Comparison of ENCODE assay signal across 19 mouse cellular contexts in genomic region chr11:24795510-24796211, GRCm38 (mm10).
DNase-seq lines count a peak whose midpoint lies in the region; ATAC-seq and TF ChIP-seq lines count a peak whose summit lies in the region.
"Had no signal": no experiment of that assay in that cellular context is flagged by ENCODE, and none has a peak within 500 bp of the region (broad histone marks: within the 10 kb centered on the region; RNA-seq: fewer than 3 reads in every experiment).

No protein-coding gene starts in this region.

- no peak overlapping the region for H3K27ac ChIP-seq in heart, embryonic 12.5 days (ENCODE audit: poor library complexity, severe bottlenecking)
- no peak overlapping the region for H3K27ac ChIP-seq in forebrain, postnatal 0 days (ENCODE audit: low read depth, low read length)
- H3K27ac ChIP-seq in midbrain, embryonic 16.5 days (ENCODE audit: low read length), result no peak overlapping the region
- H3K27ac ChIP-seq: embryonic facial prominence, embryonic 15.5 days; limb, embryonic 15.5 days had no signal

- intact Hi-C loops in gastrocnemius, postnatal 14 days (cut with DNase I; ENCODE audit: low total_unique reads), result no loop called here

- no peaks in the 10 kb centered on the region for H3K9me3 ChIP-seq in heart, embryonic 12.5 days (replicated peaks)
- H3K9me3 ChIP-seq in forebrain, postnatal 0 days (ENCODE audit: low read length), result no peaks in the 10 kb centered on the region
- no peaks in the 10 kb centered on the region for H3K9me3 ChIP-seq in midbrain, embryonic 16.5 days (replicated peaks; ENCODE audit: control insufficient read depth, low read length, poor library complexity, severe bottlenecking)
- H3K9me3 ChIP-seq: embryonic facial prominence, embryonic 15.5 days; limb, embryonic 15.5 days had no signal

- H3K36me3 ChIP-seq in heart, embryonic 12.5 days, result no peaks in the 10 kb centered on the region
- no peaks in the 10 kb centered on the region for H3K36me3 ChIP-seq in forebrain, postnatal 0 days (ENCODE audit: insufficient read depth)
- no peaks in the 10 kb centered on the region for H3K36me3 ChIP-seq in midbrain, embryonic 16.5 days (ENCODE audit: control insufficient read depth, insufficient read depth, low read length)
- H3K36me3 ChIP-seq: embryonic facial prominence, embryonic 15.5 days; limb, embryonic 15.5 days had no signal

- no peak for ATAC-seq in heart, embryonic 12.5 days (ENCODE audit: insufficient number of reproducible peaks, low FRiP score)
- ATAC-seq in forebrain, postnatal 0 days, result peak; percentile 96
- peak; percentile 88 for ATAC-seq in midbrain, embryonic 16.5 days
- ATAC-seq: activated CD4-positive, CD25-positive, alpha-beta regulatory T cell, adult 4 months had no signal

- no peaks in the 10 kb centered on the region for H3K27me3 ChIP-seq in heart, embryonic 12.5 days (replicated peaks)
- no peaks in the 10 kb centered on the region for H3K27me3 ChIP-seq in forebrain, postnatal 0 days (ENCODE audit: insufficient read depth, low read length)
- no peaks in the 10 kb centered on the region for H3K27me3 ChIP-seq in midbrain, embryonic 16.5 days (ENCODE audit: control insufficient read depth, insufficient read depth, low read depth, low read length)
- H3K27me3 ChIP-seq: embryonic facial prominence, embryonic 15.5 days; limb, embryonic 15.5 days had no signal

- peak; percentile 29 for DNase-seq in heart, adult 11 months
- DNase-seq in retina, postnatal 1 day, result peak; percentile 6
- DNase-seq in retina, embryonic 14.5 days (ENCODE audit: low spot score), result no peak
- DNase-seq in forebrain, postnatal 0 days, result peak; percentile 70
- DNase-seq in gastrocnemius, postnatal 14 days, result no peak
- DNase-seq in cerebellum, adult 9-10 months, result no peak
- DNase-seq: adrenal gland, postnatal 36 days; gastrocnemius, postnatal 25 days; kidney, adult 2 months; lung, adult 18-20 months; lung, postnatal 4 days; right cerebral cortex, adult 18-20 months; thymus, postnatal 4 days had no signal

- no peak for TF ChIP-seq CTCF in forebrain, postnatal 0 days (IDR thresholded peaks at IDR 0.05; ENCODE audit: low read depth)

- H3K4me3 ChIP-seq in heart, embryonic 12.5 days, result no peak overlapping the region
- no peak overlapping the region for H3K4me3 ChIP-seq in forebrain, postnatal 0 days (ENCODE audit: low read depth, low read length)
- H3K4me3 ChIP-seq in midbrain, embryonic 16.5 days (ENCODE audit: low read depth, low read length), result no peak overlapping the region
- H3K4me3 ChIP-seq: embryonic facial prominence, embryonic 15.5 days; limb, embryonic 15.5 days had no signal

- H3K4me1 ChIP-seq in heart, embryonic 12.5 days (replicated peaks), result no peaks in the 10 kb centered on the region
- H3K4me1 ChIP-seq in forebrain, postnatal 0 days (ENCODE audit: insufficient read depth), result no peaks in the 10 kb centered on the region
- H3K4me1 ChIP-seq in midbrain, embryonic 16.5 days (ENCODE audit: control insufficient read depth, insufficient read depth, low read length), result peaks cover 2% of the 10 kb centered on the region; the same call in 1 of the 2 replicates
- H3K4me1 ChIP-seq: limb, embryonic 15.5 days had no signal

- 74% methylated on average over 4 of the region's 4 CpGs for WGBS in heart, embryonic 12.5 days
- whole genome bisulfite sequencing in forebrain, postnatal 0 days, result 19% methylated on average over 4 of the region's 4 CpGs
- 51% methylated on average over 4 of the region's 4 CpGs for WGBS in midbrain, embryonic 16.5 days

- H3K4me2 ChIP-seq in heart, embryonic 12.5 days, result no peak overlapping the region
- H3K4me2 ChIP-seq in forebrain, postnatal 0 days (ENCODE audit: low read depth), result no peak overlapping the region
- H3K4me2 ChIP-seq in midbrain, embryonic 16.5 days (ENCODE audit: low read length), result no peak overlapping the region
- H3K4me2 ChIP-seq: embryonic facial prominence, embryonic 15.5 days; heart, embryonic 11.5 days; limb, embryonic 15.5 days had no signal

- H3K9ac ChIP-seq in heart, embryonic 12.5 days, result no peak overlapping the region
- H3K9ac ChIP-seq in forebrain, postnatal 0 days, result no peak overlapping the region
- no peak overlapping the region for H3K9ac ChIP-seq in midbrain, embryonic 16.5 days (ENCODE audit: low read depth, low read length)
- H3K9ac ChIP-seq: embryonic facial prominence, embryonic 15.5 days; limb, embryonic 15.5 days had no signal

Comparison
In these comparisons a context has a peak if more than half of its experiments do, and no peak if none do; other contexts are left out.
1. DNase-seq: peak in heart, adult 11 months (single experiment), retina, postnatal 1 day (single experiment) and forebrain, postnatal 0 days (single experiment); none in retina, embryonic 14.5 days (single experiment), gastrocnemius, postnatal 14 days (single experiment) and cerebellum, adult 9-10 months (single experiment).